Mouse (Mus musculus) macrophage (primary cell): Measurements from ENCODE around the gene 6430628N08Rik. TPM values are rescaled to one million over a fixed set of nuclear protein-coding genes. Genes with fewer than 3 reads are reported as not detected.

ENCODE experiments used
- H3K27ac ChIP-seq: fragments of 350-480 bp; formaldehyde crosslinking; 2 replicates; pipeline ENCODE4 v1.9.0; 2021
- H3K36me3 ChIP-seq: fragments of 350-480 bp; formaldehyde crosslinking; 2 replicates; pipeline ENCODE4 v1.9.0; 2021; ENCODE audit errors: inconsistent target
- H3K4me3 ChIP-seq: fragments of 350-480 bp; formaldehyde crosslinking; 2 replicates; pipeline ENCODE4 v1.9.0; 2021; ENCODE audit errors: inconsistent target
- H3K79me2 ChIP-seq: fragments of 350-480 bp; formaldehyde crosslinking; 2 replicates; pipeline ENCODE4 v1.9.0; 2021; ENCODE audit errors: inconsistent target
- WGBS: methylation state at CpG from one replicate; pipeline ENCODE4 v1.1.7; 2026; ENCODE audit warnings: inconsistent platforms; ENCODE audit not compliant: missing documents; 5-methylcytosine and 5-hydroxymethylcytosine counted together
- polyA plus RNA-seq: library from polyadenylated mRNA; stranded (reverse); fragments of 250-400 nt; gene quantifications from 3 replicates; pipeline ENCODE4 v1.2.4, GENCODE M21; 2018; ENCODE audit warnings: inconsistent platforms

Gene 6430628N08Rik
- polyA plus RNA-seq, 1 experiment from 2014 or later = not detected

GRCm38 (mm10) chr4:115939295-115940102 is 49.0 kb downstream of the 6430628N08Rik start, which contains the start of gene Dmbx1:
TSS of gene Dmbx1 (minus strand) at chr4:115939926.
- Histone ChIP-seq H3K27ac (no peak within 1 kb of the TSS), H3K36me3 (no peaks in the 10 kb centered on the region), H3K79me2 (no peaks in the 10 kb centered on the region), H3K4me3 (no peak within 1 kb of the TSS)
- WGBS = 1% methylated on average over 68 of the region's 71 CpGs

GRCm38 (mm10) chr4:115940681-115941080 is 50.2 kb downstream of the 6430628N08Rik start:
- WGBS = 32% methylated on average over 3 of the region's 3 CpGs
- no peak overlapping the region for H3K27ac ChIP-seq
- H3K36me3 ChIP-seq = no peaks in the 10 kb centered on the region
- H3K4me3 ChIP-seq = no peak overlapping the region
- H3K79me2 ChIP-seq = no peaks in the 10 kb centered on the region

GRCm38 (mm10) chr4:115941242-115941820 is 50.9 kb downstream of the 6430628N08Rik start:
- no peaks in the 10 kb centered on the region for H3K36me3 ChIP-seq
- WGBS = 27% methylated on average over 9 of the region's 9 CpGs
- H3K27ac ChIP-seq = no peak overlapping the region
- H3K79me2 ChIP-seq = no peaks in the 10 kb centered on the region
- H3K4me3 ChIP-seq = no peak overlapping the region

GRCm38 (mm10) chr4:115943669-115944314 is 53.3 kb downstream of the 6430628N08Rik start:
- Histone ChIP-seq H3K27ac (no peak overlapping the region), H3K4me3 (no peak overlapping the region), H3K36me3 (no peaks in the 10 kb centered on the region), H3K79me2 (no peaks in the 10 kb centered on the region)
- 7% methylated on average over 39 of the region's 41 CpGs for WGBS

Other genes starting within 250 kb of the 6430628N08Rik start
- gene Cyp4b1, start 242.9 kb upstream of the 6430628N08Rik start, polyA plus RNA-seq = not detected in 3 replicates
- 35.0 to 37.4 TPM (median 35.5 TPM) in 3 replicates for gene Efcab14, start 152.9 kb upstream of the 6430628N08Rik start, polyA plus RNA-seq
- not detected in 3 replicates for gene Tex38, start 109.6 kb upstream of the 6430628N08Rik start, polyA plus RNA-seq
- 16.5 to 19.3 TPM (median 19.0 TPM) in 3 replicates for gene Atpaf1, start 105.9 kb upstream of the 6430628N08Rik start, polyA plus RNA-seq
- gene Mob3c, start 62.6 kb upstream of the 6430628N08Rik start, polyA plus RNA-seq = 16.6 to 27.7 TPM (median 23.8 TPM) in 3 replicates
- 62.4 to 141 TPM (median 130 TPM) in 3 replicates for gene Mknk1, start 51.5 kb upstream of the 6430628N08Rik start, polyA plus RNA-seq
- gene Kncn, start 6.3 kb upstream of the 6430628N08Rik start, polyA plus RNA-seq = not detected in 3 replicates
- gene Dmbx1, start 49.3 kb downstream of the 6430628N08Rik start, polyA plus RNA-seq = not detected in 3 replicates
- 0.09 TPM in 1 of 3 replicates, not detected in the others for gene Faah, start 127.3 kb downstream of the 6430628N08Rik start, polyA plus RNA-seq
- 4.4 to 6.4 TPM (median 6.0 TPM) in 3 replicates for gene Nsun4, start 163.2 kb downstream of the 6430628N08Rik start, polyA plus RNA-seq
- 366 to 481 TPM (median 405 TPM) in 3 replicates for gene Uqcrh, start 184.4 kb downstream of the 6430628N08Rik start, polyA plus RNA-seq
- gene Lrrc41, start 184.6 kb downstream of the 6430628N08Rik start, polyA plus RNA-seq = 19.7 to 34.0 TPM (median 33.3 TPM) in 3 replicates
- 2.2 to 12.5 TPM (median 3.6 TPM) in 3 replicates for gene Rad54l, start 233.0 kb downstream of the 6430628N08Rik start, polyA plus RNA-seq
- 16.6 to 29.9 TPM (median 17.1 TPM) in 3 replicates for gene Pomgnt1, start 233.2 kb downstream of the 6430628N08Rik start, polyA plus RNA-seq